Mouse (Mus musculus) bone marrow, adult 2 months (tissue): ENCODE measurements around the gene Creb5. TPM values are rescaled to one million over a fixed set of nuclear protein-coding genes. Genes with fewer than 3 reads are reported as not detected.

ENCODE experiments used
- H3K27ac ChIP-seq: fragments of 200-500 bp; 2 replicates; pipeline ENCODE4 v1.5.1; 2012; ENCODE audit warnings: low read depth, mild to moderate bottlenecking, control low read depth, inconsistent platforms, low read length; ENCODE audit not compliant: control insufficient read depth, poor library complexity, insufficient read depth
- H3K4me1 ChIP-seq: fragments of 200-500 bp; 2 replicates; pipeline ENCODE4 v1.6.1; 2011; ENCODE audit warnings: low read length; ENCODE audit not compliant: control insufficient read depth, insufficient read depth
- H3K4me3 ChIP-seq: fragments of 200-500 bp; replicated peaks from 2 replicates; pipeline ENCODE3; 2011; ENCODE audit warnings: mild to moderate bottlenecking, low read depth, low read length, control low read depth; ENCODE audit not compliant: control insufficient read depth
- CTCF ChIP-seq: fragments of 200-500 bp; IDR thresholded peaks from 2 replicates; pipeline ENCODE4 v1.5.1; 2011; ENCODE audit warnings: low read length, control low read depth; ENCODE audit not compliant: control insufficient read depth, insufficient read depth
- POLR2A ChIP-seq: fragments of 200-500 bp; IDR thresholded peaks from 2 replicates; pipeline ENCODE4 v1.6.1; 2011; ENCODE audit warnings: low read depth, mild to moderate bottlenecking, control low read depth, low read length, borderline replicate concordance; ENCODE audit not compliant: control insufficient read depth
- WGBS: fragments of 180-500 bp; shearing (Covaris S2); methylation state at CpG from one replicate; pipeline ENCODE4 v1.1.7; 2018; 5-methylcytosine and 5-hydroxymethylcytosine counted together
- polyA plus RNA-seq: library from polyadenylated mRNA; stranded (reverse); fragments of >200 nt; gene quantifications from 2 replicates; pipeline ENCODE4 v1.2.4, GENCODE M21; 2011; ENCODE audit warnings: low replicate concordance; ENCODE audit not compliant: missing spikeins, insufficient read depth, insufficient read length

Creb5 gene
- polyA plus RNA-seq, 1 experiment: 4.0 TPM

DNA sequence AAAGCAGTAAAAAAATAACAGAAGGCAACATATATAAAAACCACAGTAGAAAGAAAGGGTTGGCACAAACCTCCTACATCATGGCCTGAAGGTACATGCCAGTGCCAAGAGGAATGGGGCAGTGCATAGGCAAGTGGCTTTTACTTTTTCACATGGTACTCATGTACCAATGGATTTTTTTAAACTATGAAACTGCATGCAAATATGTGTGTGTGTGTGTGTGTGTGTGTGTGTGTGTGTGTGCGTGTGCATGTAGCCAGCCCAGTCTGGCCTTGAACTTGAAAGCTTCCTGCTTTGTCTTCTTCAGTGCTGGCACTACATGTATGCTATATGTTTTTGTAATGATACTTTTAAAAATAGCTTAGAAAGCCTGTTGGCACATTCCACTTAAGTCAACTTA lies 391.2 kb downstream of the Creb5 start:
- 80% methylated on average over 1 of the region's 1 CpGs for WGBS
- no peak for TF ChIP-seq CTCF
- TF ChIP-seq POLR2A: no peak
- peaks cover 1% of the 10 kb centered on the region; the same call in 1 of the 2 replicates for H3K4me1 ChIP-seq
- H3K27ac ChIP-seq: no peak overlapping the region
- H3K4me3 ChIP-seq: no peak overlapping the region

DNA sequence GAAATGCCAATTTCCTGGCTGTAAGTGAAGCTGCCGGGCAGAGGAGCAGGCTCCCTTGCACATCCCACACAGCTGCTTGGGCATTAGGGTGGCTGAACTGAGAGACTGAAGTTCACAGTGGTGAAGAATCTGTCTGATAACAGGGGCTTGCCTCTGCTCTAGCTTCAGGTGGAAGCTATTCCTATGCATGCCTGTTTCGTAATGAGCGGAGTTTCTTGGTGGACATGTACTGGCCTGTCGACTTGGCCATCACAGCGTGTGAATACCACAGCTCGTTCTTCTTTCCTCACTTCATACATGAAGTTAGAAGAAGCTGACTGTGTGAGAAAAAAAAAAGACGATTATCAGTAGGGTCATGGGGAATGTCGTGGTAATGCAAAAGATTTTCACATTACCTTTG lies 393.0 kb downstream of the Creb5 start:
- TF ChIP-seq POLR2A (no peak), CTCF (no peak)
- WGBS: 86% methylated on average over 8 of the region's 8 CpGs
- H3K27ac ChIP-seq: no peak overlapping the region
- H3K4me1 ChIP-seq: no peaks in the 10 kb centered on the region
- H3K4me3 ChIP-seq: no peak overlapping the region

DNA sequence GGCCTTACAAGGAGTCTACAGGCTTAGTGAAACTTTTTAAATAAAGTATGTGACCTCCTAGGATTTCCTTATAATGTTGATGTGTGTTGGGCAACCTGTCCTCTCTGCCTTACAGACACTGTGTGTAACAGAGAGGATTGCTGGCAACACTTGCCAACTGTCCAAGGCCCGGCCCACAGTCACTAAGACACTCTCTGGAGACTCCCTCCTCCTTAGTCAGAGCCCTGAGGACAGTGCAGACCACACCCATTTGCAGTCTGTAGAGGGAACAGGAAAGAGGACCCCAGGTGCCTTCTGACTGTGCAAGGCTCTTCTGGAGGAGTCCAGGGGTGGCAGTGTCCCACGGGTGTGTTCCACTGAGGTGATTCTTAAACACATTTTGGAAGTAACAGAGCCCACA lies 397.3 kb downstream of the Creb5 start:
- Histone ChIP-seq H3K4me1 (no peaks in the 10 kb centered on the region; the same call in 1 of the 2 replicates), H3K27ac (no peak overlapping the region), H3K4me3 (no peak overlapping the region)
- 48% methylated on average over 2 of the region's 2 CpGs for WGBS
- no peak for TF ChIP-seq CTCF
- TF ChIP-seq POLR2A: no peak

DNA sequence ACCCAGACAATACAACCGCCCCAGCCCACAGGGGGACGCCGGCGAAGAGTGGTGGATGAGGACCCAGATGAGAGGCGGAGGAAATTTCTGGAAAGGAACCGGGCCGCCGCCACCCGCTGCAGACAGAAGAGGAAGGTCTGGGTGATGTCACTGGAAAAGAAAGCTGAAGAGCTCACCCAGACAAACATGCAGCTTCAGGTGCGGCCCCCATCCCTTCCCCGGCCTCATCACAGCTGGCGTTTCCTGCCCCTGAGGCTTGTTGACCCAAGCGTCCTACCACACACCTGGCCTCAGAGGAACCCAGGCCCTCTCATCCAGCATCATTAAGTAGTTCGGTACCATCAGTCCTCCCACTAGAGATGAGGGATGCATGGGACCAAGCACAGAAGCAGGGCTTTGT lies 398.3 kb downstream of the Creb5 start:
- peaks cover 1% of the 10 kb centered on the region; the same call in 1 of the 2 replicates for H3K4me1 ChIP-seq
- TF ChIP-seq POLR2A: no peak
- TF ChIP-seq CTCF: no peak
- 79% methylated on average over 14 of the region's 14 CpGs for whole genome bisulfite sequencing
- no peak overlapping the region for H3K4me3 ChIP-seq
- no peak overlapping the region for H3K27ac ChIP-seq

DNA sequence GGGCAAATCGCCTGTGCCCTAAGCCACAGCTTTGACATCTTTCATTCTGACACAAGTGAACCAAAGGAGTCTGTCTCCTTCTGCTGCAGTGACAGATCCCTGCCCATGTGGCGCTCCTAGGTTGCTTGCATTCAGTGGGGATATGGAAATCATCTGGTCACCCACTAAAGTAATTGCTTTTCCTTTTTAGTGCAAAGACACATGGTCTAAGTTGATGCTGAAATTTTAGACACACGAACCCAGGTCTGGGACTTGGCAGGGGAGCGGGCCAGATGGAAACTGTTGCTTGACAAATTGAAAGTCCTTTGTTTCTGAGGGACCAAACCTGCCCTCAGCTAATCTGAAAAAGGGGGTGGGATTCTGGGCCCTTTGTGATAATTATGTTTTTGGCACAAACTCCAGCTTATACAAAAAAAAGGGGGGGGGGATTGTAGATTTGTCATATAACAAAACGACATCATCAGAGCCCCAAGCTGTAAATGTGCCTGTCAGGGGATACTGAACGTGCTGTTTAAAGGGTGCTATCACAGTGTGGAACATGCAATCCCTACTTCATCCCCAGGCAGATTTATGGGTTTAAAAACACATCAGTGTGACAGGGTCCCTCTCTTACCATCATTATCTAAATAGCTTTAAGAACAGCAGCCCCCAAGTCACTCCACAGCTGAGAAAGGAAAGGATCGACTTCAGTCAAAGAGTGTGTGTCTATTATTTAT lies 401.9 kb downstream of the Creb5 start:
- TF ChIP-seq POLR2A (no peak), CTCF (no peak)
- Histone ChIP-seq H3K4me3 (no peak overlapping the region), H3K27ac (no peak overlapping the region), H3K4me1 (peaks cover 1% of the 10 kb centered on the region; the same call in 1 of the 2 replicates)
- 78% methylated on average over 7 of the region's 7 CpGs for WGBS

DNA sequence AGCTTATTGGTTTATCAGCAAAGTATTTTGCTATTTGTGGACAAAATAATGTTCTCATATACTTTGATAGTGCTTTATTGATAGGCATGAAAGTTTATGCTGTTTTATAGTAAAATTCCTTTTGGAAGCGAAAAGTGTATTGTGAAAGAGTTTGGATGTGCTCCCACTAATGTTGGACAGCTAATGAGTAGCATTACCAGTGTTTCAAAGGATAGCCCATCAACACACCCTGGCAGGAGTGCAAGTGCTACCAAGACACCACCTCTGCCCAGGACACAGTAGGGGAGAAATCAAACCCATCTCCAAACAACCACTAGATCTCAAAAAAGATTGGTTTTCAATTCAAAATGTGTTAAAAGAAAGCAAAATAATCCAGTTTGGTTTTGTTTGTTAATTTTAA lies 403.9 kb downstream of the Creb5 start:
- TF ChIP-seq CTCF (no peak), POLR2A (no peak)
- Histone ChIP-seq H3K4me3 (no peak overlapping the region), H3K27ac (no peak overlapping the region), H3K4me1 (peaks cover 1% of the 10 kb centered on the region; the same call in 1 of the 2 replicates)
- WGBS: 80% methylated on average over 1 of the region's 1 CpGs

DNA sequence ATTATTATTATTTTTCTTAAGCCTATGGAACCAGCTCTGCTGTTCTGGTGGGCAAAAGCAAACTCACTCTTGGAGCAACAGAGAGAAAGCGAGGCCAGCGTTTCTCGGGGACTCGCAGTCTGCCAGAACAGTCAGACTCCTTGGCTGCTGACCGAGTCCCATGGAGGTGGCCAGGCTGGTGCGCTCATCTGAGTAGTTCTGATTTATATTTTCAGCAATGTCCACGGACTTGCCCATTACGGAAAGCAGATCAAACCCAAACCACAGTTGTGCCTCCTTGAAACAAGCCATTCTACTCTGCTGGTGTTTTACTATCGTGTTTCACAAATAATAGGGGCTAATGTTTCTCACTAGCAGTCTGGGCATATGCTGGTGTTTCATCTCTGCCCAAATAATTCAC lies 408.1 kb downstream of the Creb5 start:
- TF ChIP-seq CTCF: no peak
- 83% methylated on average over 9 of the region's 9 CpGs for whole genome bisulfite sequencing
- Histone ChIP-seq H3K4me3 (no peak overlapping the region), H3K27ac (no peak overlapping the region), H3K4me1 (peaks cover 1% of the 10 kb centered on the region; the same call in 1 of the 2 replicates)

DNA sequence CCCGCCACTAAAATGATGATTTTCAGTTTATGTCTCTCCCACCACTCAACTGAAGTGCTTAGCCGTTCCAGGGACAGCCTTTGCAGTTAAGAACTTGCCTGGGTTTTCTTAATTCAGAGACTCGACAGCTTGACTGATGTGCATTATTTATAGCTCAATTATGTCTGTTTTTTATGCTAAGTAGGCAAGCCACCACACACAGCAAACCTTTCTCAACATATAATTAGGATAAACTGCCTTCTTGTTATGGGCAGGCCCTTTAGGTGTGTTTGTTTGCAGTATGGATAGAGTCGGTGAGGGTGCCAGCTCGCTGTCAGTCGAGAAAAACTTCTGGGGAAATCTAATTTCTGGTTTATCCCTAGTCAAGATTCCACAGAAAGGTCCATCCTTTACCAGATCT lies 409.4 kb downstream of the Creb5 start:
- H3K27ac ChIP-seq: no peak overlapping the region
- TF ChIP-seq POLR2A (no peak), CTCF (no peak)
- no peak overlapping the region for H3K4me3 ChIP-seq
- H3K4me1 ChIP-seq: peaks cover 1% of the 10 kb centered on the region; the same call in 1 of the 2 replicates
- WGBS: 80% methylated on average over 6 of the region's 6 CpGs

DNA sequence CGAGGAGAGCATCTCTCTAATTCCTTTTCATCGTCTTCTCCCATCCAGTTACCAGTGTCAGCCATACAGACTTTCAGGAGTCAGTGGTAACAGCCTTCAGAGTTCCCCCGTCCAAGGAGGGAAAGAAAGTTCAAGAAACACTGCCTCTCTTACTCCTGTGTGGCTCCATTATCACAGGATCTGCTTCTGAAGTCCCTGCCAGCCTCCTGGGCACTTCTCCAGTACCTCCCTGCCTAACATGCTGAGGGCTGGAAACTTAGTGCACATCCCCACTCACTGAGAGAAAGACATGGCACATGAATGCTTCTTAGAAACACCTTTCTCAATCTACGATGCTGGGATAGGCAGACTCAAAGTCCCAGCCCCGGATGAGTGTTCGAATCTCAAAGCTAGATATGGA lies 409.9 kb downstream of the Creb5 start:
- TF ChIP-seq CTCF (no peak), POLR2A (no peak)
- H3K4me3 ChIP-seq: no peak overlapping the region
- 81% methylated on average over 6 of the region's 6 CpGs for WGBS
- no peak overlapping the region for H3K27ac ChIP-seq
- peaks cover 1% of the 10 kb centered on the region; the same call in 1 of the 2 replicates for H3K4me1 ChIP-seq

DNA sequence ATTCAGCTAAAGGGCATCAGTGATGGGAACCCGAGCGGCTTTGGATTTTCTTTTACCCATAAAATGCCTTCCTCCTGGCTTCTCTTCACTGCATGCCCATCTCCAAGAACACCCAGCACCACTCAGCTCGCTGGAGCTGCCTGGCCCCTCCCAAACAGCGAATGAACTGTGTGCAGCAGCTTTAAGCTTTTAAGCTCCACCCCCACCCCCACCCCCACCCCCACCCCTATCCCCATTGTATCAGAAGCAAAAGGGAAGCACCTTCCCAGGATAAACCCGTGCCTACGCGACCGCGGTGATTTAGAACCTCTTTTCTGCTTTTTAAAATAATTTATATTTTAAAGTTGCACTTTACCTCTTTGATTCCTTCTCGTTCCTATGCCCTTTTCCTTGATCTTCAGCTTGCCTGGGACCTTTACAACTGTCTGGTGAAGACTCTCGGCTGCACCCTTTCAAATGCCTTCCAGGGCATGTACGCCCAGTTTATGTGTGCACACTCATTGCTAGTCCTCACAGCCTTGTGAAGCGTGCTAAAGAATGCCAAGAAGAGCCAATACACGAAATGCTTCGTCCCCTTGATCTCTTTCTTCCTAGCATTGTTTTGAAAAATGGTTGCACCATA lies 411.2 kb downstream of the Creb5 start:
- TF ChIP-seq POLR2A: no peak
- no peak for TF ChIP-seq CTCF
- peaks cover 1% of the 10 kb centered on the region; the same call in 1 of the 2 replicates for H3K4me1 ChIP-seq
- 27% methylated on average over 15 of the region's 15 CpGs for WGBS

More for the DNA sequence above, 411.2 kb downstream of the Creb5 start:
- Histone ChIP-seq H3K27ac (no peak overlapping the region), H3K4me3 (no peak overlapping the region)
